Mouse (Mus musculus) bone marrow, adult 2 months (tissue): ENCODE measurements at regions not wholly inside any gene's neighbourhood (a gene's known extent, or its start where the extent isn't known, plus 50 kb on each side); places are given as distances from the start of the nearest gene placed in this dataset.

Experiments
- CTCF ChIP-seq: fragments of 200-500 bp; IDR thresholded peaks from 2 replicates; pipeline ENCODE4 v1.5.1; 2011; ENCODE audit warnings: low read length, control low read depth; ENCODE audit not compliant: control insufficient read depth, insufficient read depth
- POLR2A ChIP-seq: fragments of 200-500 bp; IDR thresholded peaks from 2 replicates; pipeline ENCODE4 v1.6.1; 2011; ENCODE audit warnings: low read depth, mild to moderate bottlenecking, control low read depth, low read length, borderline replicate concordance; ENCODE audit not compliant: control insufficient read depth

DNA sequence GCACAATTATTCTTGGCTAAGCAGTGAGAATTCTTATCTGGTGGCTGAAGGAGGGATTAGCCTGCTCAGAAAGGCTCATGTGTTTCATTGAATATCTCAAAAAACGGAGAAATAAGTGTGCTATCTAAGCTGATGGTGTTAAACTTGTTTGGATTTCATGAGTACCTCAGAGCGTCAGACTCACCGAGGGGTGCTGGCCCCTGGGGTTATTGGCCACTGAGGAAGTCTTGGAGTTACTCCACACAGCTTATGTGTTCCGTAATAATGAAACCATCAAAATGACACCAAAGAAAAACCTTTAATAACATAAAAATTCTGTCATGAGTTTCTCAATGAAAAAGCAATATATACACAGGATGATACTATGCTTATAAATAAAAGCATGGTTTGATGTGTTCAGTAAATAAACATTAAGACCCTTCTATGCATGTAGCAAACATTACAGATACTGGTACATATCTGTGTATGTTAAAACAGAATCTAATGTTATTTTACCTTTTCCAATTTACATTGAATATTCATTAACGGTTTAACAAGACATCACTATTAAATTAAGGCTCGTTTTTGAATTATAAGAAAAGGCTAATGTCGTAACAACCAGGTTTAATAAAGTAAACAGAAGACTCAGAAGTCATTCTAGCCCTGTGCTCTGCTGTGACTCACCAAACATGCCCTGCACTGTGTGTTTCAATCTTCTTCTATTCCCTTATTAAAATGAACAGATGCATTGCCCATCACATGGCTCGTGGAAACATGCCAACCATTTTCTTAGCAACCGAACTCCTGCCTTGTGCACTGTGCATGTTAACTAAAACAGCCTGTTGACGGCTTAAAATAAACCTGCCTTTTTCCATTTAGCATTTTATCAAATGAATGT, 124.7 kb downstream of the Lca5 start:
- no peak for TF ChIP-seq CTCF
- no peak for TF ChIP-seq POLR2A
